Mouse (Mus musculus): ENCODE data around the gene Ptpra. TPM values are rescaled to one million over a fixed set of nuclear protein-coding genes. Genes with fewer than 3 reads are reported as not detected.

The Ptpra gene
- total and polyA plus RNA-seq, 3 experiments, result 38.5 to 73.3 (median 40.4) TPM

- Histone ChIP-seq H3K36me3 (replicated peaks in 1 of 2; ENCODE audit: control insufficient read depth in 1 of 2, insufficient read depth in 1 of 2, low read length in 1 of 2) (peaks cover 14 to 40% of the 10 kb centered on the region in 2 experiments), H3K4me3 (replicated peaks in 1 of 3; ENCODE audit: low read depth in 2 of 3, low read length in 2 of 3, poor library complexity in 1 of 3) (peak overlapping the region; percentile 86 to 100 (median 91)), H3K4me2 (ENCODE audit: insufficient read depth, low read depth, poor library complexity, severe bottlenecking) (peak overlapping the region; percentile 74), H3K27ac (ENCODE audit: insufficient read depth, low read depth) (0 out of 2 replicates have a peak overlapping the region, but pooled peaks have one; percentile 13), H3K9me3 (replicated peaks; ENCODE audit: low read length) (no peaks in the 10 kb centered on the region), H3K27me3 (replicated peaks) (no peaks in the 10 kb centered on the region), H3K79me2 (replicated peaks; ENCODE audit: control insufficient read depth, extremely low read depth, insufficient read depth, poor library complexity, severe bottlenecking) (peaks cover 12% of the 10 kb centered on the region), H3K9ac (ENCODE audit: insufficient read depth, low read depth) (peak overlapping the region; percentile 79), H3K4me1 (ENCODE audit: control insufficient read depth in 1 of 2, insufficient read depth in 2 of 2) (peaks cover 5 to 21% of the 10 kb centered on the region in 2 experiments; a peak in 3 of 4 replicates)
- dilution Hi-C loops (cut with MboI; ENCODE audit: extremely low pct_ligation_motif_present, extremely low pct_unique_long_range_greater_than_20kb, low sequenced_read_pairs) (no loop called here), in situ Hi-C loops (cut with MboI; ENCODE audit: low pct_ligation_motif_present, low pct_unique_long_range_greater_than_20kb, low sequenced_read_pairs) (loop anchor here (25.0 kb wide), 1 partner anchor 277 kb away; the partner anchor contains the start of genes Ebf4 and Idh3b)
- no peak for TF ChIP-seq TCF12 (IDR thresholded peaks at IDR 0.05; ENCODE audit: low read depth, low read length)
- TF ChIP-seq PAX5 (IDR thresholded peaks at IDR 0.05; ENCODE audit: low read length), result no peak
- TF ChIP-seq USF1 (IDR thresholded peaks at IDR 0.05; ENCODE audit: low read depth, low read length), result no peak
- TF ChIP-seq SMC3 (IDR thresholded peaks at IDR 0.05; ENCODE audit: low read depth, low read length), result no peak
- no peak for TF ChIP-seq MEF2A (IDR thresholded peaks at IDR 0.05; ENCODE audit: borderline replicate concordance, low read depth, low read length)
- no peak for DNase-seq (ENCODE audit: extremely low read depth)
These were observed 114.0 kb downstream of the Ptpra start for GRCm38 (mm10) chr2:130564063-130564462.

- Histone ChIP-seq H3K4me2 (ENCODE audit: insufficient read depth, low read depth, poor library complexity, severe bottlenecking) (peak overlapping the region; percentile 74; the same call in 1 of the 2 replicates), H3K9ac (ENCODE audit: insufficient read depth, low read depth) (peak overlapping the region; percentile 79; the same call in 1 of the 2 replicates), H3K27ac (ENCODE audit: insufficient read depth, low read depth) (no peak overlapping the region), H3K4me3 (replicated peaks in 1 of 3; ENCODE audit: low read depth in 2 of 3, low read length in 2 of 3, poor library complexity in 1 of 3) (peak overlapping the region in 1 of 3 experiments; percentile 100), H3K79me2 (replicated peaks; ENCODE audit: control insufficient read depth, extremely low read depth, insufficient read depth, poor library complexity, severe bottlenecking) (peaks cover 12% of the 10 kb centered on the region), H3K27me3 (replicated peaks) (no peaks in the 10 kb centered on the region), H3K36me3 (replicated peaks in 1 of 2; ENCODE audit: control insufficient read depth in 1 of 2, insufficient read depth in 1 of 2, low read length in 1 of 2) (peaks cover 14 to 33% of the 10 kb centered on the region in 2 experiments), H3K9me3 (replicated peaks; ENCODE audit: low read length) (no peaks in the 10 kb centered on the region), H3K4me1 (ENCODE audit: control insufficient read depth in 1 of 2, insufficient read depth in 2 of 2) (peaks cover 5 to 21% of the 10 kb centered on the region in 2 experiments; a peak in 3 of 4 replicates)
- dilution Hi-C loops (cut with MboI; ENCODE audit: extremely low pct_ligation_motif_present, extremely low pct_unique_long_range_greater_than_20kb, low sequenced_read_pairs) (no loop called here), in situ Hi-C loops (cut with MboI; ENCODE audit: low pct_ligation_motif_present, low pct_unique_long_range_greater_than_20kb, low sequenced_read_pairs) (loop anchor here (25.0 kb wide), 1 partner anchor 278 kb away; the partner anchor contains the start of genes Ebf4 and Idh3b)
- DNase-seq (ENCODE audit: extremely low read depth), result no peak
- TF ChIP-seq ZNF384 (IDR thresholded peaks at IDR 0.05; ENCODE audit: low read depth, low read length), result no peak
- TF ChIP-seq RAD21 (IDR thresholded peaks at IDR 0.05; ENCODE audit: low read depth, low read length), result no peak
- TF ChIP-seq MEF2A (IDR thresholded peaks at IDR 0.05; ENCODE audit: borderline replicate concordance, low read depth, low read length), result no peak
- TF ChIP-seq POLR2AphosphoS2 (IDR thresholded peaks at IDR 0.05; ENCODE audit: low read depth, low read length), result no peak
- no peak for TF ChIP-seq IRF4 (IDR thresholded peaks at IDR 0.05; ENCODE audit: low read depth, low read length)
- TF ChIP-seq KAT2A (IDR thresholded peaks at IDR 0.05; ENCODE audit: insufficient replicate concordance, low read length), result no peak
- no peak for TF ChIP-seq ZKSCAN1 (IDR thresholded peaks at IDR 0.05; ENCODE audit: borderline replicate concordance, low read depth, low read length)
- TF ChIP-seq MAZ (IDR thresholded peaks at IDR 0.05; ENCODE audit: low read depth, low read length), result no peak
- no peak for TF ChIP-seq NRF1 (IDR thresholded peaks at IDR 0.05; ENCODE audit: low read depth, low read length)
- no peak for TF ChIP-seq CHD2 (IDR thresholded peaks at IDR 0.05; ENCODE audit: low read length)
These were observed 114.9 kb downstream of the Ptpra start for GRCm38 (mm10) chr2:130564983-130565382.

All from CH12.LX (cell line).